Mouse (Mus musculus) lung, postnatal 0 days (tissue): Measurements from ENCODE around the gene Dzip1l. TPM values are rescaled to one million over a fixed set of nuclear protein-coding genes. Genes with fewer than 3 reads are reported as not detected.

ENCODE experiments used
- ATAC-seq: fragments of 200-750 bp; cut with Nextera tagmentation; 2 replicates; pipeline ENCODE4 v1.8.0; 2017; ENCODE audit warnings: moderate library complexity
- DNase-seq: peaks from one replicate; pipeline ENCODE4 v3.0.0-alpha.2; 2016; ENCODE audit warnings: low spot score
- H3K27ac ChIP-seq: fragments of 300-500 bp; sonication (generic); 2 replicates; pipeline ENCODE4 v1.5.1; 2014; ENCODE audit warnings: antibody characterized with exemption, mild to moderate bottlenecking, low read length, mixed read lengths
- H3K27me3 ChIP-seq: fragments of 300-500 bp; sonication (generic); replicated peaks from 2 replicates; pipeline ENCODE4 v1.6.1; 2014; ENCODE audit warnings: low read length, mixed read lengths; ENCODE audit not compliant: insufficient read depth
- H3K36me3 ChIP-seq: fragments of 300-500 bp; sonication (generic); 2 replicates; pipeline ENCODE4 v1.6.1; 2014; ENCODE audit warnings: low read length, mixed read lengths; ENCODE audit not compliant: insufficient read depth
- H3K4me1 ChIP-seq: fragments of 300-500 bp; sonication (generic); 2 replicates; pipeline ENCODE4 v1.6.1; 2014; ENCODE audit warnings: antibody characterized with exemption, low read depth, low read length, mixed read lengths; ENCODE audit not compliant: insufficient read depth
- H3K4me2 ChIP-seq: fragments of 300-500 bp; sonication (generic); replicated peaks from 2 replicates; pipeline ENCODE4 v1.6.1; 2014; ENCODE audit warnings: low read depth, mild to moderate bottlenecking, low read length, moderate library complexity, mixed read lengths
- H3K4me3 ChIP-seq: fragments of 300-500 bp; sonication (generic); 2 replicates; pipeline ENCODE4 v1.5.1; 2014; ENCODE audit warnings: low read depth, low read length
- H3K9ac ChIP-seq: fragments of 300-500 bp; sonication (generic); replicated peaks from 2 replicates; pipeline ENCODE4 v1.6.1; 2014; ENCODE audit warnings: low read depth, mild to moderate bottlenecking
- H3K9me3 ChIP-seq: fragments of 300-500 bp; sonication (generic); 2 replicates; pipeline ENCODE4 v1.6.1; 2016; ENCODE audit warnings: low read length, mixed read lengths
- CTCF ChIP-seq: IDR thresholded peaks from 2 replicates; pipeline ENCODE4 v1.5.1; 2016; ENCODE audit warnings: antibody characterized with exemption, mild to moderate bottlenecking
- EP300 ChIP-seq: IDR thresholded peaks from 2 replicates; pipeline ENCODE4 v1.6.1; 2016; ENCODE audit warnings: antibody characterized with exemption, mild to moderate bottlenecking, control low read depth
- WGBS: fragments of 180-500 bp; shearing (Covaris S2); extraction: QIAGEN DNeasy Blood & Tissue Kit; methylation state at CpG from one replicate; pipeline ENCODE4 v1.1.7; 2014; 5-methylcytosine and 5-hydroxymethylcytosine counted together
- polyA plus RNA-seq: library from polyadenylated mRNA; unstranded; fragments of >200 nt; fragmentation: Nextera tagmentation; extraction: Ambion mirVana; gene quantifications from 2 replicates; pipeline ENCODE4 v1.2.1, GENCODE M21; 2015

Gene Dzip1l
- polyA plus RNA-seq, 1 experiment from 2014 or later = 15.4 TPM

- Histone ChIP-seq H3K9ac (no peak overlapping the region), H3K27ac (peak overlapping the region; percentile 79), H3K4me1 (0 out of 2 replicates have a peak, but pooled peaks cover 4% of the 10 kb centered on the region), H3K4me3 (no peak overlapping the region), H3K4me2 (no peak overlapping the region; the same call in 1 of the 2 replicates), H3K9me3 (no peaks in the 10 kb centered on the region), H3K27me3 (no peaks in the 10 kb centered on the region), H3K36me3 (no peaks in the 10 kb centered on the region)
- TF ChIP-seq EP300 (peak; percentile 95), CTCF (no peak)
- peak; percentile 94 for DNase-seq
- WGBS = 31% methylated on average over 5 of the region's 5 CpGs
- peak; percentile 94 for ATAC-seq
Observed at GRCm38 (mm10) chr9:99685061-99685521, 55.8 kb downstream of the Dzip1l start.

GRCm38 (mm10) chr9:99685536-99686231 lies 56.4 kb downstream of the Dzip1l start:
- peak; percentile 53 for DNase-seq
- Histone ChIP-seq H3K36me3 (no peaks in the 10 kb centered on the region), H3K4me1 (0 out of 2 replicates have a peak, but pooled peaks cover 4% of the 10 kb centered on the region), H3K27ac (peak overlapping the region; percentile 79), H3K27me3 (no peaks in the 10 kb centered on the region), H3K4me3 (no peak overlapping the region), H3K9ac (no peak overlapping the region), H3K4me2 (no peak overlapping the region; the same call in 1 of the 2 replicates), H3K9me3 (no peaks in the 10 kb centered on the region)
- peak; percentile 85 for ATAC-seq
- WGBS = 34% methylated on average over 5 of the region's 5 CpGs
- TF ChIP-seq EP300 (no peak), CTCF (no peak)

- no peaks in the 10 kb centered on the region for H3K36me3 ChIP-seq
- H3K9me3 ChIP-seq = no peaks in the 10 kb centered on the region
- ATAC-seq (no peak), DNase-seq (no peak)
- no peak overlapping the region for H3K4me2 ChIP-seq
- H3K27me3 ChIP-seq = no peaks in the 10 kb centered on the region
- no peak overlapping the region for H3K27ac ChIP-seq
- 88% methylated on average over 5 of the region's 5 CpGs for WGBS
- H3K4me1 ChIP-seq = 0 out of 2 replicates have a peak, but pooled peaks cover 4% of the 10 kb centered on the region
- TF ChIP-seq EP300 (no peak), CTCF (no peak)
- no peak overlapping the region for H3K9ac ChIP-seq
- H3K4me3 ChIP-seq = no peak overlapping the region
Observed at GRCm38 (mm10) chr9:99689796-99690195, 60.5 kb downstream of the Dzip1l start.

GRCm38 (mm10) chr9:99690386-99690785 lies 61.1 kb downstream of the Dzip1l start:
- no peak for TF ChIP-seq EP300
- no peak for ATAC-seq
- WGBS = 69% methylated on average over 7 of the region's 7 CpGs

GRCm38 (mm10) chr9:99694961-99695360 lies 65.7 kb downstream of the Dzip1l start:
- Histone ChIP-seq H3K36me3 (no peaks in the 10 kb centered on the region), H3K27me3 (no peaks in the 10 kb centered on the region), H3K4me3 (no peak overlapping the region), H3K9ac (no peak overlapping the region), H3K4me1 (no peaks in the 10 kb centered on the region), H3K27ac (no peak overlapping the region), H3K4me2 (no peak overlapping the region), H3K9me3 (no peaks in the 10 kb centered on the region)
- no peak for DNase-seq
- WGBS = 61% methylated on average over 7 of the region's 7 CpGs
- no peak for ATAC-seq
- TF ChIP-seq CTCF (no peak), EP300 (no peak)

More at GRCm38 (mm10) chr9:99690386-99690785, 61.1 kb downstream of the Dzip1l start:
- H3K4me3 ChIP-seq = no peak overlapping the region
- DNase-seq = no peak
- no peaks in the 10 kb centered on the region for H3K9me3 ChIP-seq
- no peaks in the 10 kb centered on the region for H3K27me3 ChIP-seq
- no peaks in the 10 kb centered on the region for H3K36me3 ChIP-seq
- no peak overlapping the region for H3K9ac ChIP-seq
- H3K4me2 ChIP-seq = no peak overlapping the region
- H3K4me1 ChIP-seq = 0 out of 2 replicates have a peak, but pooled peaks cover 4% of the 10 kb centered on the region
- no peak overlapping the region for H3K27ac ChIP-seq

GRCm38 (mm10) chr9:99699752-99700389 lies 70.6 kb downstream of the Dzip1l start:
- Histone ChIP-seq H3K4me3 (no peak overlapping the region), H3K36me3 (no peaks in the 10 kb centered on the region), H3K27me3 (no peaks in the 10 kb centered on the region), H3K27ac (no peak overlapping the region), H3K4me2 (no peak overlapping the region), H3K9me3 (no peaks in the 10 kb centered on the region), H3K4me1 (no peaks in the 10 kb centered on the region; the same call in 1 of the 2 replicates), H3K9ac (no peak overlapping the region)
- no peak for DNase-seq
- TF ChIP-seq CTCF (no peak), EP300 (no peak)
- WGBS = 63% methylated on average over 2 of the region's 2 CpGs
- ATAC-seq = no peak
